Mouse (Mus musculus) heart, adult 2 months (tissue): ENCODE data around the gene Pfkfb4.

Experiments used
- CTCF ChIP-seq: fragments of 200-600 bp; IDR thresholded peaks from 2 replicates; pipeline ENCODE4 v1.8.1; 2022; ENCODE audit warnings: antibody characterized with exemption, mild to moderate bottlenecking, moderate library complexity
- EP300 ChIP-seq: fragments of 200-500 bp; IDR thresholded peaks from 2 replicates; pipeline ENCODE4 v1.6.1; 2011; ENCODE audit warnings: low read depth, low read length, control low read depth; ENCODE audit not compliant: insufficient read depth
- POLR2A ChIP-seq: fragments of 200-500 bp; IDR thresholded peaks from 2 replicates; pipeline ENCODE4 v1.6.1; 2011; ENCODE audit warnings: mild to moderate bottlenecking, low read depth, low read length, control low read depth; ENCODE audit not compliant: insufficient read depth

GRCm38 (mm10) chr9:109059136-109059903, 67.7 kb downstream of the Pfkfb4 start, which contains the start of gene Trex1:
- TF ChIP-seq CTCF, result no peak; the same call in 1 of the 2 replicates
- peak; percentile 98 for TF ChIP-seq POLR2A
- peak; percentile 84 for TF ChIP-seq EP300
